Mouse (Mus musculus): ENCODE results near the gene Siah2. TPM values are rescaled to one million over a fixed set of nuclear protein-coding genes. Genes with fewer than 3 reads are reported as not detected.

Siah2 gene
- polyA plus RNA-seq, 3 experiments from 2014 or later = 1.4 to 2.8 (median 2.1) TPM

DNA sequence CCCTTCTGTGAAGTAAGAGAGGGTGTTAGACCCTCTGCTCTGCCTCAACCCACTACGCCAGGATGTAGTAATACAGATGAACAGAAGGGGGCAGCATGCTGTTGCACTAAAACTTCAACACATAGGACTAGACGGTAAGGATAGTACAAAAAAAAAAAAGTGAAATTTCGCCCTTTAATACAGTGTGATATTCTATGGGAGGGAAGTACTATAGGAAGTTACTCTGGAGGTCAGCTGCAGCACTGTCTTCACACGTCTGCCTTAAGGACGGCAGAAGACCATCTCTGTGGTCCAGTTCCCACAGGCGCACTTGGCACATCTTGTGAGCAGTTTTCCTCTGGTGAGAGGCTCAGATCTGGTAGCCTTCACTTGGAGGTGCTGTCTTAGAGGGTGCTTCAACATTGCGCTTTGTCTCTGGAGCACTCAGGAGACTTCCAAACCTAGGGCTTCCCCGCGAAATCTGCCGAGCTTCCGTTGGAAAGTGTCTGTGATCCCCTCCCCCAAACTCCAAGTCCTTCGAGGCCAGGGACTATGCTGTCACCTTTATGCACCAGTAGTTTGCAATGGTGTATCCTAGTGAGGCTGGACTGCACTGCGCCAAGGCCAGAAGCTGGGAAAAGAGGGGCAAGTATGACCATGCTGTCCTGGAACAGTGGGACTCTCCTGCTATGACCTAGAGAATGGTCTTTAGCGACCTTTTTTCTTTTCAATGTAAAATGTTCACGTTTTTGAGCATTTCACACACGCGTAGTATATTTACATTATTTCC is 36.7 kb downstream of the Siah2 start:
- peak; percentile 67 for ATAC-seq

- ATAC-seq = no peak
Observed at GRCm38 (mm10) chr3:58653907-58654306, 38.3 kb downstream of the Siah2 start.

DNA sequence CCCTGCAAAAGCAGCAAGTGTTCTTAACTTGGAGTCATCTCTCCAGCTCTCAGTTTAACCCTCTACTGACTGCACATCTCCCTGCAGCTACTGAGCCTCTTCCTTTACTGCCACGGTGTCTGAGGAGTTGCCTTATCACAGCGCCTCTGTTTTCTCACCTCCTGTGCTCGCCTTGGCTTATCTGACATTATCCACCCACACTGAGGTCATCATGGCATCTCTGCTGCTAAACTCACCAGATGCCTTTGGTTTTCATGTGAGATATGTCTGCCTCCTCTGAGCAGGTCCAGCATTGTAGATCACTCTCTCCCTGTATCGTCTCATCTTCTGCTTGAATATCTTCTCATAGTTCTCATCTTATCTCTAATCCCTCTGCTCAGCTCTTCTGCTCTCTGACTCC is 41.9 kb downstream of the Siah2 start:
- ATAC-seq = no peak

GRCm38 (mm10) chr3:58647179-58647578 is 45.0 kb downstream of the Siah2 start:
- no peak for ATAC-seq

GRCm38 (mm10) chr3:58646180-58646579 is 46.0 kb downstream of the Siah2 start:
- no peak for ATAC-seq

DNA sequence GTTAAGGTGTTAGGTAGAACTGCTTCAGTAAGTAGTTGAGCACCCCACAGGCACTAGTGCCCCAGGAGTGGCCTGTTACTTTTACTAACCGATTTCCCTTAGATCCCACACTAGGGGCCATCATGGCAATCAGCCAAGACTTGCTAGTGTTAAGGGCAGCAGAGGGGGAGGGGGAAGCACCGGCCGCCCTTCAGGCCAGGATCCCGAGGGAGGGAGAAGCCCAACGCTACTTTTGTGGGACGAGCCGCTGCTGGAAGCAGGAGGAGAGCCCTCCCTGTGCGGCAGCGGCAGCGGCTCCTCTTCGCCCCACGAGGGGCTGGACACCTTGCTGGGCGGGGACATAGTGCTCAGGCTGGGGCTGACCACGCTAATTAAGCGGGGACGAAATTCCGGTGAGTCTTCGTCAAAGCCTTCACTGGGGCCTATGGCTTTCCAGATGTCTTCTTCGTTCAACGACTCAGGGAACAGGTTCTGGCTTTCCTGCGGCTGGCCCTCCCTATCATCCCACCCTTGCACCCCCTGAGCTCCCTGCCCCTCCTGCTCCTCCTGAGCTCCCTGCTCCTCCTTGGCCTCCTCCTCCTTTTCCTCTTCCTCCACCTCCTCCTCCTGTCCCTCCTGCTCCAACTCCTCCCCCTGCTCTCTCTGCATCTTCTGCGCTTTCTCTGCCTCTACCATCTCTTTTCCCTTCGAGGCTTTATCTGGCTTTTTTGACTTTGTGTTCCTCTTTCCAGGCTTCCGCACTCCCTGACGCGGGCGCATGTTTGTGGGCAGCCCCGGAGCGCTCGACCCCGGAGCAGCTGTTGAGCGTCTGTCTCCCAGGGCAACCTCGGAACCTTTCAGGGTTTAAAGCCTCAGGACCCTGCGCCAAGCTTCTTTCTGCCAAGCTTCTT is 55.5 kb downstream of the Siah2 start, which contains the start of gene Erich6:
TSS of gene Erich6 (minus strand) at position 802 of the 890 bp plus-strand sequence.
- ATAC-seq = no peak

DNA sequence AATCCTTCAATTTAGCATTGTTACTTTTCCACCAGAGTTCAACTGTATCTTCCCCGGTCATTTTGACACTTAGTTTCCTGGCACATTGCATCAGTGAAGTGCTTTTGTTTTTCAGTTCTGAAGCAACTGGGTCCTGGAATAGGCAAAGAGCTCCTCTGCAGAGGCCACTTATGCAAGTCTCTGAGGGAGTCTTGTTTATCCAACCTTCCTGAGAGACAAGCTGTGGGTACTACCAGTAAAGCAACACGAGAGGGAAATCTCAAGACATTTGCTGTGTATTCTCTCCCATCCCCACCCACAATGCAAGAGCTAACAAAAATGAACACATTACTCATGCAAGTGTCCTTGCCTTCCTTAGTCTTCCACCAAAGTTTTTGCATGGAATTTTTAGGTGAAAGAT is 60.5 kb downstream of the Siah2 start:
- ATAC-seq = no peak

DNA sequence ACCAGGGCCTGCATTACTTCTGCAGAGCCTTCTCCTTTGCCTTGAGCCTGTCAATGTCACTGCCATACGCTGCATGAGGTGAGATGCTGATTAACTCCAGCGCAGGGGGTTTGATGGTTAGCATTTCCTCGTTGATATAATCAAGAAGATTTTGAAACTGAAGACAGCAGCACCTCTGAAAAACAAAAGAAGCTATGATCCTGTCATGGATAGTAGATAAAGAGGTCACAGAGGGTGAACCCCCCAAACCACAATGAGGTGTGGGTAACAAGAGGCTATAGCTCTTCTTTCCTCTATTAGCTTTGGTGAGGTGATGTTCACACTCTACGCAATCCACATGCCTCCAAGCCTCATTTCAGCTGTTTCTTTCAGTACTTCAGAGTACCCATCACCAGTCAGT is 67.2 kb downstream of the Siah2 start:
- ATAC-seq = no peak

Other genes with a start within 250 kb of the Siah2 start
- 10 to 100 TPM; 63.0 to 73.7 (median 67.5) TPM for gene Eif2a, start 166.6 kb downstream of the Siah2 start, polyA plus RNA-seq (2017; shearing (Covaris generic))
- 10 to 100 TPM; 40.4 to 51.7 (median 46.0) TPM for gene Serp1, start 166.5 kb downstream of the Siah2 start, polyA plus RNA-seq (2017; shearing (Covaris generic))
- 10 to 100 TPM; 30.3 to 45.6 (median 39.6) TPM for gene Selenot, start 115.8 kb downstream of the Siah2 start, polyA plus RNA-seq (2017; shearing (Covaris generic))
- not detected for gene Erich6, start 55.2 kb downstream of the Siah2 start, polyA plus RNA-seq (2017; shearing (Covaris generic))
- gene Mindy4b-ps, start 129.9 kb upstream of the Siah2 start, polyA plus RNA-seq (2017; shearing (Covaris generic)) = not detected
- not detected for gene Clrn1, start 192.9 kb upstream of the Siah2 start, polyA plus RNA-seq (2017; shearing (Covaris generic))

Measured in inflammation-experienced regulatory T-cells, adult 6 months (primary cell).